Mouse (Mus musculus) natural killer cell, adult 2 months (primary cell): Measurements from ENCODE around the gene Cacna1a.
"Not testable (repeated sequence)": the region's sequence is repeated elsewhere in the genome, so short reads cannot be mapped to it uniquely, and the experiment has no call there.

Experiments
- DNase-seq, 2 experiments: peaks; one replicate each; pipeline ENCODE4 v3.0.0; 2022; ENCODE audit warnings: low spot score in 2 of 2

The Cacna1a gene

GRCm38 (mm10) chr8:84592015-84592662, 203.9 kb downstream of the Cacna1a start:
- peak; percentile 53 to 71 for DNase-seq

DNA sequence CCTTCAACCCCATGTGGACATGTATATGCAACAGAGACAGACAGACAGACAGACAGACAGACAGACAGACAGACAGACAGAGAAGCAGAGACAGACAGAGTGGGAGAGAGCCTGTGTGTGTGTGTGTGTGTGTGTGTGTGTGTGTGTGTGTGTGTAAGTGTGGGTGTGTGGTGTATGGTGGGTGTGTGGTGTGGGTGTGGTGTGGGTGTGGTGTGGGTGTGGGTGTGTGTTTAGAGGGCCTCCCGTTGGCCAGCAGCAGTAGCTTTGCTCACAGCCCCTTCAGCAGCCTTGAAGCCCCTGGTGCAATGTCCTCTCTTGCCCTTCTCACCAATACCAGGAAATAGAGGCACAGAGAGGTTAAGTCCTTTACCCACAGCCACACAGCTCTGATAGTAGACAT, 204.9 kb downstream of the Cacna1a start:
- no peak for DNase-seq

- peak; percentile 43 to 67 for DNase-seq
Measured at GRCm38 (mm10) chr8:84594099-84594780, 206.0 kb downstream of the Cacna1a start.

- DNase-seq: peak; percentile 35 to 45
Measured at GRCm38 (mm10) chr8:84595648-84596047, 207.4 kb downstream of the Cacna1a start.

- DNase-seq: no peak
Measured at GRCm38 (mm10) chr8:84599401-84599800, 211.2 kb downstream of the Cacna1a start.

DNA sequence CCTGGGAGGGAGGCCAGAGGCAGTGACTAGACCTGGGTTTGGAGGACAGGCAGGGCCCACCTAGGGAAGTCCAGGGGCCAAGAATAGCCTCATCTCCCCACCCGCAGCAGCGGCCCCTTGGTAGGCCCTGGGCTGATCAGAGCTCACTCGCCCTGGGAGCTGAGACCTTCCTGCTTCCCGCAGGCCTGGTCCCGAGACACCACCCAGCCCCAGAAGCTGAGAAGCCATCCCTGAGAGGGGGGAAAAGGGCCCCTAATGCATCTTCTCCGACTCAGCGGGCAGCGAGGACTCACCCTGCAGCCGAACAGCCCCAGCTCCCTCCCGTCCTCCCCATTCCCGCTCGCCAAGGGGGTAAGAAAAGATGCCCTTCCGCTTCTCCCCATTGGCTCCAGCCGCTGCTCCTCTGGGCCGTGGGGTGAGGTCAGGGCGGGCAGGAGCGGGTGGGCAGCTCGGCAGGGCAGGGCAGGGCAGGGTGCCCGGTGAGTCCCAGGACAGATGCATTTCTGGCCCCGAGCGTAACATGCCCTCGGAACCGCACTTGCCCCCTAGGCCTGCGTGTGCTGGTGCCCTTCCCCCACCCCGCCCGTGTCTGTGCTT, 212.2 kb downstream of the Cacna1a start:
- no peak for DNase-seq

DNA sequence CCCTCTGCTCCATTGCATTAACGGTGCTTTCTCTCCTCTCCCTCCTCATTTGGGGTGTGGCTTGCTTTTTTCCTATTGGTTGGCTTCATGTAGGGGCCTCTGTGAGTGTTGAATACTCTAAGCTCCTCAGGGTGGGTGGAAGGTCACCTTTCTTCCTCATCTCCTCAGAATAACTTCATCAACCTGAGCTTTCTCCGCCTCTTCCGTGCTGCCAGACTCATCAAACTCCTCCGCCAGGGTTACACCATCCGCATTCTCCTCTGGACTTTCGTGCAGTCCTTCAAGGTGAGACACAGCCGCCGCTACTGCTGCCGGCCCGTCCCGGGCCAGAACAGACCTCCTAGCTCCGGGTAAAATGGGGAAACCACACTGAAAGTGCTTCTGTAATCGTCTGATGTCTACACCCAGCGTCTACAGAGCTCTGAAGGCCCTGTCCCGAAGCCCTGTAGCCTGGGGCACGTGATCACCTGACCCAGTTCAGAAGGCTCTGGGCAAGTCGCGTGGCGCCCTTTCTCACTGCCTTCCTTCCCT, 213.0 kb downstream of the Cacna1a start:
- DNase-seq: no peak

DNA sequence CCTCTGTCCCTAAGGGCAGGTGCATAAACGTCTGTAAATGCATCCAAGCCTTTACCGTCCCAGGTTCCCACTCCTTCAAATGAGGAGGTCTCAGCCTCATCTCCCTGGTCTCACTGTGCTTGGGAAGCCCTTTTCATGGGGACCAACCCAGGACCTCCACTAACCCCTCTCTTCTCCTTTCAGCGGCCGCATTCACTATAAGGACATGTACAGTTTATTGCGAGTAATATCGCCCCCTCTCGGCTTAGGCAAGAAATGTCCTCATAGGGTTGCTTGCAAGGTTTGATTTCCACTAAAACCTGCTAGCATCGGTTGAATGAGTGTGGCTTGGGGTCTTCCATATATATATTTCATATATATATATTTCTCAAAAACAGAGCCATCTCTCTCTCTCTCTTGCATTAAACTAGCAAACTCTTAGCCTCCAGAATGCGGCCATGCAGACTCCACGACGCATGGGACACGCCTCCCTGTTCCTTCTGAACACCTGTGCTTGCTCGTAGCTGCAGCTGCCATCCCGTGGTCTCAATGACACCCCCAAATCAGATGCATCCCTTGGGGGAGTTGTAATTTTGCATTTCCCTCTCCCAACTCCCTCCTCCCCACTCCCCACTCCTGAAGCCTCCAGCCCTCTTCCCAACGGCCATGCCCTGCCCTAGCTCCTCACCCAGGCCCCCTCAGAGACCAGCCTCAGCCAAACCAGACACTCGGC, 226.4 kb downstream of the Cacna1a start:
- peak; percentile 19 to 28 for DNase-seq

DNA sequence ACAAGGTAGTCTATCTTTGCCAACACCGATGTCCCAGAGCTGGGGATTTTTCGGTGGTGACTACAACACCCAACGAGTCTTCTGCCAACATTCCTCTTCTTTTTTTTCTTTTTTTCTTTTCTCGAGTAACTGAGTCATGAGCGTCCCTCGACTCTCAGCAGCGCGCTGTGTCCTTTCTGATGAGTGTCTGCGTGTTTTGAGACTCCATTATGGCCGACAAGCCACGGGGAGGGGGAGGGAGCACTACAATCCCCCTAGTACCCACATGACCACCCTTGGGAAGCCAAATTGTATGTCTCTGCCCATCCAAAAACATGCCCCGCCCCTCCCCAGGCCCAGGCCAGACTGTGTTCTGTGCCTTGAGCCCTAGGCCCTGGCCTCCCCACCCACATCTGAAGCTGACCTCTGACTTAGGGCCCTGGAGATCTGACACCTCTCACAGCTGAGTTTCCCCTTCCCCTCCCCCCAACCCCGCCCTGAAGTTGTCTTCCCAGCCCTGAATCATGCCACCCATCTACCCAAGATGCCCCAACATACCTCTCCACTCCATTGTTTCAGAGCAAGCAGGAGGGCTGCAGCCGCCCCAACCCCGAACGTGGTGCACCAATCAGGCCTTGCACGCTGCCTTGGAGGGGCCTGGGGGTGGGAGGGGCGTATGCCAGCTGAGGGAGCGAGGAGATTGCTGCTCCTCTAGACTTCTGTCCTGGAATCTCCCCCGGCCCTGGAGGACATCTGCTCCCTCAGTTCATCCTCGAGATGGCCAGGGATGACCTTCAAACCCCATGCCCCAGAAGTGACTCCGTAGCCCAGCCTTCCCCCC, 227.6 kb downstream of the Cacna1a start:
- DNase-seq: no peak

DNA sequence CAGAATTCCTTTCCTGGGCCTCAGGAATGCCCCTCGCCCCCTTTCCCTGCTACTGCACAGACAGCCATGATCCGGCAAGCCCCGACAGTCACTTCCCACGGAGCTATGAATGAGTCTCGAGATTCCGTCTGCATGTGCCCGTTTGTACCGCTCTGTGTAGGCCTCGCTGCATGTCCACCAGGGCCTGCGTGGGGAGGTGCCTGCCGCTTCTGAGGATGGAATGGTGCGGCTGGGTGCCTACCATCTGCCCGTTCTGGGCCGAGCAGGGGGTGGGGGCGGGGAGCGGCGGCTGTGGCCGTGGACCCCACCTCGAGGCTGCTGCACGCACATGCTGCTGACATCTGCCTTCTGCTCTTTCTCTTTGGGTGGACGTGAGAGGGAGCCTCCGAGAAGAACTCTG, 228.8 kb downstream of the Cacna1a start:
- no peak for DNase-seq

- DNase-seq: no peak
Measured at GRCm38 (mm10) chr8:84621102-84621625, 232.9 kb downstream of the Cacna1a start.

GRCm38 (mm10) chr8:84623425-84623824, 235.2 kb downstream of the Cacna1a start:
- DNase-seq: not testable (repeated sequence)

- DNase-seq: no peak
Measured at GRCm38 (mm10) chr8:84629586-84629985, 241.3 kb downstream of the Cacna1a start.

GRCm38 (mm10) chr8:84630145-84630544, 241.9 kb downstream of the Cacna1a start:
- DNase-seq: no peak

DNA sequence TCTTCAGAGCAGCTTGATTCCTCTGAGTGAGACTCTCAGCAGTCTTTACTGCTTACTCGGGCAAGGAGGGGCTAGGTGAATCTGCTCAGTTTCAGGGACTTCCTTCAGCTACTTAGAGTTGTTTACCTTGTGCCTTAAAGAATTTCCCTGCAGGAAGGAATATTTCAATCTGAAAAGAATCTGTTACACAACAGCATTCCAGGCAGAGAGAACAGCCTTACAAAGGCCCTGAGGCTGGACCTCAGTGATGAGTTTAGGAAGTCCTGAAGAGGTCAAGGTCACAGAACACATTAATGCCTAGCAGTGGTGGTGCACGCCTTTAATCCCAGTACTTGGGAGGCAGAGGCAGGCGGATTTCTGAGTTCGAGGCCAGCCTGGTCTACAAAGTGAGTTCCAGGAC, 243.6 kb downstream of the Cacna1a start:
- no peak for DNase-seq

GRCm38 (mm10) chr8:84633841-84634584, 245.8 kb downstream of the Cacna1a start:
- DNase-seq: no peak

GRCm38 (mm10) chr8:84634849-84635304, 246.6 kb downstream of the Cacna1a start:
- DNase-seq: no peak

DNA sequence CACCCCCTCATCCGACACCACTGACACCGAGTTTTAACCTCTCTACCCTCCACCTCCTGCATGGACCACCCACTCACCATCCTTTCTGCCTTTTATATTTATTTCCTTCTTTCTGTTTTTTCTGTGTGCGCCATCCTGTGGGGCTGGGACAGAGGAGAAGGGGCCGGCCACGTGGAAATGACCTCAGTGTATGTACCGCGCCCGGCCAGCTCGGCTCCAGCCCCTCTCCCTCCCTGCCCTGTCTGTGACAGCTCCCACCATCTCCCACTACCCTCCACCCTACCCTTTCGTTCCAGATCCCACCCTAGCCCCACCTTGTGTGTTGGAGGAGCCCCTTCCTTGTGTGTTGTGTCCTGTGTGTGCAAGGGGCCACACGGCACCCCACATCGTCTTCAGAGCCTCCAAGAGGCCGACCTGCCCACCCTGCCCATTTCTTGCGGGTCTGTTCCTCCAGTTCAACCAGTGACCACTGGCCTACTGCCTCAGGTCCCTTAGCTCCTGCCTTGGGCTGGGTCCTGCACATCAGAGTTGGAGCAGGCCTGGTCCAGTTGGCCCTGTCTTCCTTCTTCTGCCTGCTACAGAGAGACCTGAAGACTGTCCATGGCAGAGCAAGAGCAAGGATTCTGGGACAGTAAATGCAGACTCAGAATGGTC, 247.3 kb downstream of the Cacna1a start:
- no peak for DNase-seq

GRCm38 (mm10) chr8:84636051-84636691, 247.9 kb downstream of the Cacna1a start:
- no peak for DNase-seq
